Comparison of ENCODE assay signal across 11 mouse cellular contexts in the genomic region with DNA sequence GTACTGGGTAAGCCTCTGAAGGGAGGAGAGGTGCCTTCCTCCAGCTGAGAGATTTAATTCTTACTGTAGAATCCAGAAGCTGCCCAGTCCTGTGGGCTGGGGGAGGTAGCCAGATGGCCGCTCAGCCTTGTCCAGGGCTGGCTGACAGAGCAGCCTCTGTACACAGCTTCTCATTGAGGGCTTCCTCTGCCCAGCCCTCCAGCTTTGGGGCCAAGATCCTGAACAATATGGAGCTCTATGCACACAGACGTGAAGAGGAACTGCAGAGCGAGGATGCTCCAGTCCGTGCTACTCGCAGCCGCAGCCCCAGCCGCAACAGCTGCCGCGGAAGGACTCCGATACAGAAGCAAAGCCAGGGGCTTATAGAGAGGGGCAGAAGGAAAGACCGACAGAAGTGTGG.
DNase-seq lines count a peak whose midpoint lies in the region; ATAC-seq lines count a peak whose summit lies in the region.
"Had no signal": no experiment of that assay in that cellular context is flagged by ENCODE, and none has a peak within 500 bp of the region (broad histone marks: within the 10 kb centered on the region; RNA-seq: fewer than 3 reads in every experiment).

No protein-coding gene starts in this region.

- no peak for DNase-seq in heart, adult 8-10 months (ENCODE audit: low spot score)
- no peak for DNase-seq in midbrain, embryonic 11.5 days (ENCODE audit: low spot score, missing footprints)
- peak; percentile 28 to 52 for DNase-seq in left cerebral cortex, postnatal 14 days (ENCODE audit: low spot score in 2 of 2)
- no peak for DNase-seq in gastrocnemius, adult 8-10 months (ENCODE audit: low spot score in 2 of 2)
- no peak for DNase-seq in heart, adult 11 months
- DNase-seq: embryo, embryonic 11 days had no signal

- no peaks in the 10 kb centered on the region for H3K27me3 ChIP-seq in heart, embryonic 12.5 days (replicated peaks)
- no peaks in the 10 kb centered on the region for H3K27me3 ChIP-seq in midbrain, embryonic 16.5 days (ENCODE audit: control insufficient read depth, insufficient read depth, low read depth, low read length)
- H3K27me3 ChIP-seq in midbrain, embryonic 11.5 days (ENCODE audit: control insufficient read depth, insufficient read depth, low read length), result no peaks in the 10 kb centered on the region
- H3K27me3 ChIP-seq in stomach, embryonic 16.5 days (ENCODE audit: control insufficient read depth, insufficient read depth, low read length), result no peaks in the 10 kb centered on the region
- H3K27me3 ChIP-seq: CH12.LX; liver, embryonic 15.5 days had no signal

- H3K4me2 ChIP-seq in heart, embryonic 12.5 days, result no peak overlapping the region
- H3K4me2 ChIP-seq in midbrain, embryonic 16.5 days (ENCODE audit: low read length), result no peak overlapping the region
- H3K4me2 ChIP-seq in midbrain, embryonic 11.5 days, result no peak overlapping the region
- no peak overlapping the region for H3K4me2 ChIP-seq in stomach, embryonic 16.5 days (ENCODE audit: low read depth, low read length)
- H3K4me2 ChIP-seq: liver, embryonic 15.5 days had no signal

- no peak overlapping the region for H3K4me3 ChIP-seq in heart, embryonic 12.5 days
- H3K4me3 ChIP-seq in midbrain, embryonic 16.5 days (ENCODE audit: low read depth, low read length), result no peak overlapping the region
- no peak overlapping the region for H3K4me3 ChIP-seq in midbrain, embryonic 11.5 days (ENCODE audit: low read depth, low read length)
- no peak overlapping the region for H3K4me3 ChIP-seq in stomach, embryonic 16.5 days (replicated peaks; ENCODE audit: low read length)
- H3K4me3 ChIP-seq: liver, embryonic 15.5 days had no signal

- peak overlapping the region; percentile 45; the same call in 1 of the 2 replicates for H3K27ac ChIP-seq in heart, embryonic 12.5 days (ENCODE audit: poor library complexity, severe bottlenecking)
- peak overlapping the region; percentile 24; the same call in 1 of the 2 replicates for H3K27ac ChIP-seq in midbrain, embryonic 16.5 days (ENCODE audit: low read length)
- no peak overlapping the region for H3K27ac ChIP-seq in midbrain, embryonic 11.5 days (ENCODE audit: low read depth, low read length)
- peak overlapping the region; percentile 50 for H3K27ac ChIP-seq in stomach, embryonic 16.5 days (ENCODE audit: low read length)
- H3K27ac ChIP-seq: liver, embryonic 15.5 days had no signal

- intact Hi-C loops in left cerebral cortex, postnatal 14 days (cut with DNase I), result no loop called here

- ATAC-seq in heart, embryonic 12.5 days (ENCODE audit: insufficient number of reproducible peaks, low FRiP score), result no peak
- ATAC-seq in midbrain, embryonic 16.5 days, result peak; percentile 64
- no peak for ATAC-seq in midbrain, embryonic 11.5 days (ENCODE audit: low FRiP score)
- no peak for ATAC-seq in stomach, embryonic 16.5 days (ENCODE audit: insufficient read depth, low FRiP score)

- H3K36me3 ChIP-seq in heart, embryonic 12.5 days, result peaks cover 18% of the 10 kb centered on the region; the same call in 1 of the 2 replicates
- no peaks in the 10 kb centered on the region for H3K36me3 ChIP-seq in midbrain, embryonic 16.5 days (ENCODE audit: control insufficient read depth, insufficient read depth, low read length)
- H3K36me3 ChIP-seq in midbrain, embryonic 11.5 days (ENCODE audit: control insufficient read depth, insufficient read depth, low read length), result no peaks in the 10 kb centered on the region
- no peaks in the 10 kb centered on the region for H3K36me3 ChIP-seq in stomach, embryonic 16.5 days (ENCODE audit: control insufficient read depth, insufficient read depth, low read length)
- H3K36me3 ChIP-seq: liver, embryonic 15.5 days had no signal

- H3K9me3 ChIP-seq in heart, embryonic 12.5 days (replicated peaks), result no peaks in the 10 kb centered on the region
- H3K9me3 ChIP-seq in midbrain, embryonic 16.5 days (replicated peaks; ENCODE audit: control insufficient read depth, low read length, poor library complexity, severe bottlenecking), result no peaks in the 10 kb centered on the region
- H3K9me3 ChIP-seq in midbrain, embryonic 11.5 days (ENCODE audit: control insufficient read depth, low read length), result no peaks in the 10 kb centered on the region
- no peaks in the 10 kb centered on the region for H3K9me3 ChIP-seq in stomach, embryonic 16.5 days (replicated peaks; ENCODE audit: control insufficient read depth, low read length)
- H3K9me3 ChIP-seq: liver, embryonic 15.5 days had no signal

- H3K9ac ChIP-seq in heart, embryonic 12.5 days, result no peak overlapping the region
- H3K9ac ChIP-seq in midbrain, embryonic 16.5 days (ENCODE audit: low read depth, low read length), result no peak overlapping the region
- no peak overlapping the region for H3K9ac ChIP-seq in midbrain, embryonic 11.5 days (ENCODE audit: low read length)
- no peak overlapping the region for H3K9ac ChIP-seq in stomach, embryonic 16.5 days (ENCODE audit: low read length)
- H3K9ac ChIP-seq: liver, embryonic 15.5 days had no signal

- peaks cover 82% of the 10 kb centered on the region for H3K4me1 ChIP-seq in heart, embryonic 12.5 days (replicated peaks)
- H3K4me1 ChIP-seq in midbrain, embryonic 16.5 days (ENCODE audit: control insufficient read depth, insufficient read depth, low read length), result peaks cover 15% of the 10 kb centered on the region
- H3K4me1 ChIP-seq in midbrain, embryonic 11.5 days (ENCODE audit: control insufficient read depth, insufficient read depth, low read length), result peaks cover 2% of the 10 kb centered on the region
- H3K4me1 ChIP-seq in stomach, embryonic 16.5 days (ENCODE audit: control insufficient read depth, insufficient read depth, low read length), result peaks cover 37% of the 10 kb centered on the region

- WGBS in heart, embryonic 12.5 days, result 79% methylated on average over 11 of the region's 11 CpGs
- WGBS in midbrain, embryonic 16.5 days, result 66% methylated on average over 11 of the region's 11 CpGs
- 84% methylated on average over 11 of the region's 11 CpGs for WGBS in midbrain, embryonic 11.5 days
- 72% methylated on average over 11 of the region's 11 CpGs for WGBS in stomach, embryonic 16.5 days

Comparison
In these comparisons a context has a peak if more than half of its experiments do, and no peak if none do; other contexts are left out.
1. DNase-seq: peak in left cerebral cortex, postnatal 14 days (2 of 2); none in heart, adult 8-10 months (single experiment), midbrain, embryonic 11.5 days (single experiment), gastrocnemius, adult 8-10 months (0 of 2) and heart, adult 11 months (single experiment).